Mouse (Mus musculus): ENCODE results near the gene Tmtc2.

- TF ChIP-seq CTCF (conservative IDR thresholded peaks at IDR 0.05 in 1 of 2, IDR thresholded peaks at IDR 0.05 in 1 of 2; ENCODE audit: low read depth in 2 of 2, low read length in 2 of 2) (no peak), POLR2A (IDR thresholded peaks at IDR 0.05; ENCODE audit: low read depth, low read length) (no peak), ZNF384 (IDR thresholded peaks at IDR 0.05; ENCODE audit: low read depth, low read length) (no peak), EP300 (IDR thresholded peaks at IDR 0.05; ENCODE audit: low read length) (no peak), MAZ (IDR thresholded peaks at IDR 0.05; ENCODE audit: low read depth, low read length) (no peak), MAFK (IDR thresholded peaks at IDR 0.05; ENCODE audit: insufficient replicate concordance, low read length) (no peak), MXI1 (IDR thresholded peaks at IDR 0.05; ENCODE audit: low read depth, low read length) (no peak), MAX (IDR thresholded peaks at IDR 0.05; ENCODE audit: low read length) (no peak)
Observed at GRCm38 (mm10) chr10:105509146-105509895, 64.9 kb downstream of the Tmtc2 start.

All from CH12.LX (cell line).